Mouse (Mus musculus): ENCODE measurements around the gene Olfr1044.

- TF ChIP-seq CTCF (IDR thresholded peaks at IDR 0.05; ENCODE audit: low read depth) (no peak), EP300 (IDR thresholded peaks at IDR 0.05; ENCODE audit: low read depth) (no peak)
Observed at GRCm38 (mm10) chr2:86167422-86167821, 10.2 kb downstream of the Olfr1044 start, which contains the start of gene Olfr1043.
